Mouse (Mus musculus): ENCODE results near the gene Fgb.
A peak's percentile ranks its signal among the peaks of the same experiment; 100 is the strongest.

Fgb gene

DNA sequence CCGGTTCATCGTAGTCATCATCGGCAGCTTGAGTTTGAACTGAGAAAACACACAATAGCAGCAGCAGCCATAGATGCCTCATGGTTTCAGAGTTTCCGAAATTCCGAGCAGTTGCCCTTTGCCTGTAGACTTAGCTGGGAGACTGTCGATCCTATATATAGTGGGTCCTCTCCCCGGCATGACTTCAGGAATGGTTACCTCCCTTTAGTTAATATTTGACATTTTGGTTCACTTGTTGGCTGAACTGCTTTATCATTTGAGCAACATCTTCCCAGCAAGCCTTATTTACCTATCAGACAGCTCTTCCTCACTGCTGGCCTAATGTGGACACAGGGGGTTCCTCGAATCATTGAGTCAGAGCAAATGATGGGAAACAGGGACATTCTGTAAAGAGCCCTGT, at the start of gene Fgb:
Gene Fgb, minus strand, starts transcription at position 184 of the 400 bp plus-strand sequence.
- no peak for DNase-seq

DNA sequence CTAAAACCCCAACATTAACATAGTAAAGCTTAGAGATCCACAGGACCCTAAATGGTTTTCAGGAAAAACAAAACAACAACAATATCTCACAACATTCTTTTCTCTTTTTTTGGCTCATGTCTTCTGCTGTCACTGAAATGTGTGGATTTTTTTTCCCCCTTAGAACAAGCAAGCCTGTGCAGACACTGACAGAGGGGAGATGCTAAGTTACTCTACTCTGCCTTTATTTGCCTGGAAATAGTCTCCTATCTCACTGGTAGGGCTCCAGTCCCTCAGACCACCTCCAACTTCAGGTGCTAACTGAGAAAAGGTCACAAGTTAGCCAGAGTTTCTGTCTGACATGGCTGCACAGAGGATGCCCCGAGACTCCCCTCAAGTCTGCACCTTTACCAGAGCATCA, 49.5 kb upstream of the Fgb start:
- no peak for DNase-seq

DNA sequence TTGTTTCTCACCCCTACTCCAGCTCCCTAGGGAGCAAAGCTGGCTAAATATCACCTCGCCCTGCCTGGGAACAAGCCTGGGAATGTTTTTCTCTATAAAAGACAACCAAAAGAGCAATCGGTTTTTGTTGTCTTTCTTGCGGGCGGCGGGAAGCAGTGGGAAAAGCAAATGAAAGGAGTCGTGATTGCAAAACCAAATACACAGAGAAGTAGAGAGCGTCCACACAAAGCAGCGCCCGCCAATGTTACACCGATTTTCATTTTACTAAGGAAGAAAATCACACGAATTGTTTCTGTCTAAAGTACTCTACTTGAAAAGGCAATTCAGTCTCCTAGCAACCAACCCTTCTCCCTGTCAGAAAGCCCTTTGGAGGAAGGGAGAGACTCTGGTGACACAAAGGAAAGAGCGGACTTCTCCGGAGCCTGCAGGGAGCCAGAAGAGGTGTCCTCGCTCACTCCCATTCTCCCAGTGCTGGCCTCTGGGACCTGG, 48.9 kb upstream of the Fgb start:
- no peak for DNase-seq

DNA sequence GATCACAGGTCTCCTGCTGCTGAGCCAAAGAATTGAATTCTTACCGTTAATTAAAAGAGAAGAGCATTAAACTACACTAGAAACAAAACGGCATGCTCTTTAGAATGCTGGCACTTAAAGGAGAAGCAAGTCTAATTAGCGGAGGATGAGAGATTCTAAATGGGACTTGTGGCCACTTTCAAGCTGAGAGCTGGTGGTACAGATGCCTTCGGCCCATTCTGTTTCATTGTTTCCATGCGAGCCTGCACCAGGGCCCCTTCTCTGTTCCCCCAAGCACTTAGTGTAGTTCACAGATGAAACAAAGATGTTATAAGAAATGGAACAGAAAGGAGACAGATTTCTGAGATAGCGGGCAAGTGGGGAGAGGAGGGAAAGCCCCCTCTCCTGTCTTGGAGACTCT, 47.9 kb upstream of the Fgb start:
- no peak for DNase-seq

DNA sequence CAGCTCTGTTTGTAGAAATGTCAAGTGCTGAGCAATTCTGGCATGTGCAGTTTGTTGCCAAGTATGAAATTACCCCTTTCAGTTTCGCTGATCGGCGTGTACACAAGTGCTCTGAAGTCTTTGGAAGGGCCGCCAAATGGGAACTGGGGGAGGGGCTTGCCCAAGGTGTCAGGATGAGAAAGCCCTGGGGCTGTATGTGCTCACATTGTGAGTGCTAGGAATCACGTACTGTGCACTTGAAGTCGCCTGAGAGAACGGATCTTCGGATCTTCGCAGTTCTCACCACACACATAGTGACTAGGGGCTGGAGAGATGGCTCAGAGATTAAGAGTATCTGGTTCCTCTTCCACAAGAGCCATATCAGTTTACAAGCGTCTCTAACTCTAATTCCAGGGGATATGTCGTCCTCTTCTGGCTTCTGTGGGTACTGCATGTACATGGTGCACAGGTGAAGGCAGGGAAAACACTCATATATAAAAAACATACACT, 30.9 kb upstream of the Fgb start:
- DNase-seq, result peak; percentile 42 to 75

DNA sequence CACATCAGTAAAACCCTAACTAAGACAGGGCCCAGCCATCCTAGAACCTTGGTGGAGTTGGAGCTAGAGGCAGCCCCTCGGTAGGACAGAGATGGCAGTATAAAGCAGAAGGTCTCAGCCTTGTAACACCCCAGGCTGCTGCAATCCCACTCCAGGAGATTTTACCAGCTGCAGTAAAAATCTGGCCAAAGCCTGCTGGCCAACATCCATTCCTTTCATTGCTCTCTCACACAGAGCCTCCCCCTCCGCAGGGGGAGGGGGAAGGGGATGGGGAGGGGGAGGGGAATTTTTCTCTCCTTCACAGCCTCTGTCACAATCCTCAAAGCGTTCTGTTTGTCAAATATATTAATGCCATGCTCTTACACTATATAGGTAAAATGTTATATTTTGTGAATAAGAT, 26.9 kb upstream of the Fgb start:
- DNase-seq, result no peak

DNA sequence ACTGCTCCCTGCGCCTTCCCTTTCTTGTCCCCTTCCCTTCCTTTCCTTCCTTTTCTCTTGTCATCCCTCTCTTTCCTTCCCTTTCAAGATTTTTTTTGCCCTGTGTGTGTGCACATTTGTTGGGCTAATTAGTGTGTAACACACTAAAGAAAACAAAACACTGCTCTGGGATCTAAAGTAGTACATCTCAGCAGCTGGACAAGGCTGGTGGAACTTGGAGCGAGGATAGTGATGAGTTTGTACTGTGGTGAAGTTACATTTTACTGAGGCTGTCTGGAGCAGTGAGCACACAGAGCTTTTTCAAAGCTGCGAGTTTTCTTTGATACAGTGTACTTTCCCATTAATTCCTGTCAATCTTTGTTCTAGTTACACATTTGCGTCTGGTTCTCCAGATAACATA, 20.6 kb upstream of the Fgb start:
- DNase-seq, result no peak

DNA sequence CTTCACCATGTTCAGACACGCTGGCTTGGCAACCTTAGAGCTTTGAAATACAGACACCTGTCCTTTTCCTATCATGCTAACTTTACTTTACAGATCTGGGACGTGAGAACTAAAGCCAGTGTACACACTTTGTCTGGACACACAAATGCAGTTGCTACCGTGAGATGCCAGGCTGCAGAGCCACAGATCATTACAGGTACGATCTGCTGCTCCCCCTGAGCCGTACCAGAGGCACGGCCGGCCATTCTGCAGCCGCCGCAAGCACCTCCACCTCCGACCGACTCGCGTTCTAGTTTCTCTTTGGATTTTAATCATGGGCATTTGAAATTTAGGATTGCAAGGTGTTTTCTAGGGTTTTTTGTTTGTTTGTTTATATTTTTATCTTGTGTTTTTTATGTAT, 19.2 kb upstream of the Fgb start:
- no peak for DNase-seq

DNA sequence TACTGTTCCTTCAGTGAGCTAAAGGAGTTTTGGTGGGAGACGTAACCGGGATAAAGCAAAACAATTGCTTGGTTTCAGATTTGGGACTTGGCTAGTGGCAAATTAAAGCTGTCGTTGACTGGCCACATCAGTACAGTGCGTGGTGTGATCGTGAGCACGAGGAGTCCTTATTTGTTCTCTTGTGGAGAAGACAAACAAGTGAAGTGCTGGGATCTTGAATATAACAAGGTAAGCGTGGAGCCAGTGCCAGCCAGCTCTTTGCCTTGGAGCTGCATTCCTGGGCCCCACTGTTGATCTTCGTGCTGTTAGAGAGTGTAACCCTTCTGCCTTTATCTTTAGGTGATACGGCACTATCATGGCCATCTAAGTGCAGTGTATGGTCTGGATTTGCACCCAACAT, 18.3 kb upstream of the Fgb start:
- DNase-seq, result no peak

DNA sequence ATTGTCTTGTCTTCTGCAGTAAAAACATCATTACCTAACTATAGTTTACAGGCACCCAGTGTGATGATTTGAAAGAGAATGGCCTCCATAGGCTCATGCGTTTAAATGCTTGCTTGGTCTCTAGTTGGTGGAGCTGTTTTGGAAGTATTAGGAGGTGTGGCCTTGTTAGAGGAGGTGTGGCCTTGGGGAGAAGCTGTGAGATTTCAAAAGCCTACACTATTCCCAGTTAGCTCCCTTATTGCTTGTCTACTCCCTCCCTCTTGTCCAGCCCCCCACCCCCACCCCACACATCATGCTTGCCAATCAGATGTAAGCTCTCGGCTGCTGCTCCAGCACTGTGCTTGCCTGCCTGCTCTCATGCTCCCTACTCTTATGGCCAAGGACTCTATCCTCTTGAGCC, 7.4 kb upstream of the Fgb start:
- DNase-seq, result no peak

DNA sequence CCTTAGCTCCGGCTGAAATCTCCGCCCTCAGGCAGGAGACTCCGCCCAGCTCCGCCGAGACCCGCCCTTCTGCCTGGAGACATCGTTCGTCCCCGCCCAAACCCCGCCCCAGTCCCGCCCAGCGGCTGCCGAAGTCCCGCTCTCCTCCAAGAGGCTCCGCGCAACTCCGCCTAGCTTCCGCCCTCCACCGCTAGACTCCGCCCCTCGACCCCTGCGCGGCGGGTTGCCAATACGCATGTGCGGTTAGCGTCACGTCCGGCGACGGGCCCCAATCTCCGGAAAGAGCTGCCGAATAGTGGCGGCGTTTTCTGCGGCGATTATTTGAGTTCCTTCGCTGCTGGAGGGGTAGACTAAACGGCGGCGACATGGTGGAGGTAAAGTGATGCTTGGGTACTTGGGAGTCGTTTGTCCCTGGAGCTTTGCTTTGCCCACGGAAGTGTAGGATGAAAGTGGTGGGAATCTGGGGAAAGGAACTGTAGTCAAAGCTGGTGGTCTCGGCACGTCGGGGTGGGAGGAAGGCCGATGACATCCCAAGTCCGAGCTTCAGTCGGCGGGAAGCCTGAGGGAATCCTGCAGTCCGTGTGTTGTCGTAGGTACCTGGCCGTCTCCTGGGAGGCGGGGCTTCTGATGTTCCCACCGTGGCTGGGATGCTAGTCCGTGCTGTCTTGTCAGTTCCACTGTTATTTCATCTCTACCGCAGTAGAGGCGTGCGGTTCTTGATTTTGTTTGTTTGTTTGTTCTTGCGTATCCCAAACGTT, 5.8 kb upstream of the Fgb start, which contains the start of gene Plrg1:
Gene Plrg1, plus strand, starts transcription at position 242 of the 758 bp plus-strand sequence.
- DNase-seq, result peak; percentile 99 to 100

DNA sequence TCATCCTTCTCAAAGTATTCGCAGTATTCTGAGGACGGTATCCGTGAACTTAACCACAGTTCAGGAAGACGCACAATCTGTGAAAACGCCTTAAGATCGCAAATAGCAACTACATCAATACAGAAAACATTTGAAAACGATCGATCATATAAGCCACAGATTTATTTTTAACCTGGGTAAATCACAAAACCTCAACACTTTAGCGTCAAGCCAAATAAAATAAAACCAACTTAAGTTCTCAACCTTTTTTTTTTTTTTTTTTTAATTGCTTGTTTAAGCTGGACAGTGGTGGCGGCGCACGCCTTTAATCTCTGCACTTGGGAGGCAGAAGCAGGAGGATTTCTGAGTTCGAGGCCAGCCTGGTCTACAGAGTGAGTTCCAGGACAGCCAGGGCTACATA, 5.1 kb upstream of the Fgb start:
- no peak for DNase-seq

DNA sequence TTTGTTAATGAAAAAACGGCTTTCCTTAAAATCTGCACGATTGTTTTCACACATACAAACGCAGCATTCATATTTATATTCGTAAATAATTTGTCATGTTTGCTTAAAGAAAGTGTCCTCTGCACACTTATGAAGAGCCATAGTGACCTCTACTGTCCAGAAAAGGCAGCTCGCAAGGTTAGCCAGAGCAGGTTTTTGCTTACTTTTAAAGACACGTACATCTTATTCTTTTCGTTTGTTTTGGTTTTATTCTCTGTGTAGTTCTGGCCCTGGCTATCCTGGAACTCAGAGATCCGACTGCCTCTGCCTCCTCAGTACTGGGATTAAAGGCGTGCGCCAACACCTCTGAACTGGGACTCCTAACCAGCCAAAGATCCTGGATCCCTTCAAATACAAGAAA, 4.1 kb upstream of the Fgb start:
- peak; percentile 30 to 56 for DNase-seq

DNA sequence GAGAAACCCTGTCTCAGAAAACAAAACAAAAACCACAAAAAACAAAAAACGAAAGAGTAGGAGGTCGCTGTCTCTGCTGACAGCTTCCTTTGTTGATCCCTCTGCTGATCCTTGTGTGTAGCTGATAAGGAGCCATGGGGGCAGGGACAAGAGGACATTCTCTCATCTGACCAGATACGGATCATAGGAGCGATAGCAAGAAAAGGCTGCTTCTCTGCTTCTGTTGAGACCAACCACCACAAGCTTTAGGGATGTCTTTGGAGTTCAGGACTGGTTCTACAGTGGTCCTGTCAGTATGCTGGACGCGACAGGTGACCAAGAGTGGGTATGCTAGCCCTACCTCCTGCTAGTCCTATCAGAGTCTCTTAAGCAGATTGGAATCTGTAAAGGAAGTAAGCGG, 3.5 kb upstream of the Fgb start:
- peak in 1 of 2 experiments; percentile 10 for DNase-seq

DNA sequence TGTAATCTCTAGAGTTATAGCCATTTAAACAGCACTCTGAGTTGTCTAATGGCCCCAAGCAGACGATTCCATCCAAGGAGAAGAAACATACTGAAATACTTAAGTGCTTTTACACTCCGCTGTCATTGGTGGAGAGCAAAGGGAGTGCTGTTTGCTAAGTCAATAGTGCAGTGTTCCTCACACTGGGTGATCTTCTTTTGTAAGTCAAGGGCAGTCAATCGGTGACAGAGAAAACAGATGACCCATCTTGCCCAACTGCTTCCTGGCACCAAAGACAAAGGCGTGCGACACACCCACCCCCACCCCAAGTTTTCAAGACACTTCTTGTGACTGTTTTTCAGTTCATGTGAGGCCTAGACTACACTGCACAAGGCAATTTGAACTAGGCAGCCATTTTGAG, 2.4 kb upstream of the Fgb start:
- no peak for DNase-seq

DNA sequence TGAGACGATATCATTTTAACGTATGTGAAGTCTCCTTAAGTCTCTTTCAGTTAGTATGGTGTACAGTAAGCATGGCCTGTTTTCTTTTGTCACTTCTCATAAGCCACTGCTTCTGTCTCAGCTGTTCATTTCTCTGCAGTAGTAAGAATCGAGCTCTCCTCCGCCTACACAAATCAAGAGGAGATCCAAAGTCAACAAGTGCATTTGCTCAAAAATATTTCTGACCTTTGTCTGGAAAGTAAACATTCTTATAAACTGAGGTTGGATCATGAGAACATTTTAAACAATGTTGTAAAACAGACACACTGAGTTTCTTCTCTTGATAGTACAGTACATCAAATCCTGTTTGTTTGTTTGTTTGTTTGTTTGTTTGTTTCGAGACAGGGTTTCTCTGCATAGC, 998 bp upstream of the Fgb start:
- DNase-seq, result no peak

DNA sequence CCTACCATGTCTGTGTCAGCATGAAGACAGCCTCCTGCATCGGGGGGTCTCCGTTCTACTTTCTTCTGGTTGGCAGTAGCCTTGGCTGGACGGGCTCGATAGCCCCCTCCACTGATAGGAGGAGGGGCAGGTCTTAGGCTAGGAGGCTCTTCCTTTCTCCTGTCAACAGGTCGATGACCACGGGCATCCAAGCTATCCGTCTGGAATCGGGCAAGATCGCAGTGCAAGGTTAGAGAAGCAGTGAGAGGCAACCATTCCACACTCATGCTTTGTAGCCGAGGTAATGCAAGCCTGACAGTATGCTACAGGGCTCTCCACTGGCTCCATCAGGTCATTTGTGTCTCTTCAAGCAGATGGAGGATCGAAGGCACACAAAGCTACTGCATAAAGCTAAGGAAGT, 3.0 kb downstream of the Fgb start:
- DNase-seq, result no peak

DNA sequence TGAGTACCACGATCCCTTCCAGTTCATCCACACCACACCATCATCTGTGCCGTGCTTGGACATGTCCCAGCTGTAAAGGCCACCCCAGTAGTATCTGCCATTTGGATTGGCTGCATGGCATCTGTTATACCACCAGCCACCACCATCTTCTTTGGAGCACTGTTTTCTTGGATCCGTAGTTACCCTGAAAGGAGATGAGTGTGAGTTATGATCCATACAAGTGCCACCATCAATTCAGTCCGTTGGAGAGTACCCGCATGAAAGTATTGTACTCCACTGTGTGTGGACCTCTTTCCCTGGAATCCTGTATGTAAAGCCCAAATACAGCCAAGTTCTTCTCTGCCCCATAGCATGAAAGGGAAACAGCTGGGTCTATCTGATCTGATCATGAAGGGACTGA, 7.2 kb downstream of the Fgb start:
- DNase-seq, result no peak

DNA sequence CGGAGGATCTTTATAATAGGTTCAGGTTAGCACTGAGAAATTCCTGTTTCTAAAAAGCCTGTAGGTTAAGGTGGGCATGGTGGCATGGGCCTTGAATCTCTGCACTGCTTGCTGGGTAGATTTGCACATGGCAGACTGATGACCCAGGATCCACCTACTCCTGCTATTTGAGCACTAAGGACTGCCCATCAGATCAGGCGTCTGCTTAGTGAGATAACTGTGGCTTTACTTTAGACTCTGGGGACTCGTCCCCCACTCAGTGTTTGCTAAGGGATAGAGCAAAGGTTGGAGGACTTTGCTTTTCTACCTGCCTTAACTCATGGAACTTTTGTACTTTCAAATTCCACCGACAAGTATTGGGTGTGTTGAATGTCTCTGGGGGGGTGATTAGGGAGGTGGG, 10.0 kb downstream of the Fgb start:
- no peak for DNase-seq

DNA sequence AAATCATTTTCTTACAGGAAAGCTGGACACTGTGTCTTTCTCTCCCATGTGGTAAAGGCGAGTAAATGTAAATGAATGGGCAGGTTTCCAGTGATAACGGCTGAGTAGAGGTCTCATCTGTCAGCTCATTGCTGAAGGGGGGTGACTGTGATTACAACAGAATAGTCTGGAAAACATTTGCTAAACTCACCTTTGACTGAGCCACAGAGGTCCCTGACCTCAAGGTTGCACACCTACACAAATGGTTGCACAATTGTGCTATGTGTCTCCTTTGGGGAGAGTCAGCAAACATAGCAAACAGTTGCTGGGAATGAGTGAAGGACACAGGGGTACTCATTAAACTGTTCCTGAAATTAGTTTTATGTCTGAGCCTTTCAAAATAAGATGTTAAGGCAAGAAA, 10.8 kb downstream of the Fgb start:
- DNase-seq, result no peak

DNA sequence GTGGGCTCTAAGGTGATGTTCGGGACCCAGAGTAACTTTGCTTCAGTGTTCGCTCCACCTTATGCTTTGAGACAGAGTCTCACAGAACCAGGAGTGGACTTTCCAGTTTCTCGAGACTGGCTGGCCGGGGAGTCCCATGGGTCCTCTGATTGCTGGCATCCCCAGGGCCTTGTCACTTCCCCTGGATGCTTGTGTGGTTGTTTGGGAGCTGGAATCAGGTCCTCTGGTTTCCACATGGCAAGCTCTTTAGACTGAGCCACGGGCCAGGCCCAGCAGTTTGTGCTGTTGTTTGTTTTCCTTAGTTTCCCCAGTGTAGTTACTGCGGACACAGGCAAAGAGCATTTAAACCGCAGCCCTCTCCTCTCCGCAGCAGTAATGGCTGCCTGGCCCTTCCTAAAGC, 15.9 kb downstream of the Fgb start:
- no peak for DNase-seq

DNA sequence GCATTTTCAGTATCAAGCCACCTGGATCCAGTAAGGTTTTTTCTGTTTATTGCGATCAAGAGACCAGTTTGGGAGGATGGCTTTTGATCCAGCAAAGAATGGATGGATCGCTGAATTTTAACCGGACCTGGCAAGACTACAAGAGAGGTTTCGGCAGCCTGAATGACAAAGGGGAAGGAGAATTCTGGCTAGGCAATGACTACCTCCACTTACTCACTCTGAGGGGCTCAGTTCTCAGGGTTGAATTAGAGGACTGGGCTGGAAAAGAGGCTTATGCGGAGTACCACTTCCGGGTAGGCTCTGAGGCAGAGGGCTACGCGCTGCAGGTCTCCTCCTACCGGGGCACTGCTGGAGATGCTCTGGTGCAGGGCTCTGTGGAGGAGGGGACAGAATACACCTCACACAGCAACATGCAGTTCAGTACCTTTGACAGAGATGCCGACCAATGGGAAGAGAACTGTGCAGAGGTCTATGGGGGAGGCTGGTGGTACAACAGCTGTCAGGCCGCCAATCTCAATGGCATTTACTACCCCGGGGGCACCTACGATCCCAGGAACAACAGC, 16.8 kb downstream of the Fgb start:
- no peak for DNase-seq

DNA sequence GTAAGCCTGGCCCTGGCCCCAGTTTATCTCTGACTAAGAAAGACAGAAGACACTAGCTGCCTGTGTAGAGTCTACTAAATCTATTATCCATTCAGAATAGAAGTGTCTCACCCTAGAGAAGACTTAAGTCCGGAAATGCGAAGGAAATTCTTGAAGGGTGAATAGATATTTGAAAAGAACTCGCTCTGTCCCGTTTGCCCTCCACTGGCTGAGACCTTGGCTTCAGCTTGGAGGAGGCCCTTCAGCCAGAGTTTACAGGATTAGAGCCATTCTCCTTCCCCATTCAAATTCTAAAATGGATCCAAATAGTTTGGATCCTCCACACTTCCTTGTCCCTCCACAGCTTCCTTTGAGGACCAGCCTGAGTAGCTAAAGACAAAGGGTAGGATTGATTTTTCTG, 19.3 kb downstream of the Fgb start:
- DNase-seq, result no peak

DNA sequence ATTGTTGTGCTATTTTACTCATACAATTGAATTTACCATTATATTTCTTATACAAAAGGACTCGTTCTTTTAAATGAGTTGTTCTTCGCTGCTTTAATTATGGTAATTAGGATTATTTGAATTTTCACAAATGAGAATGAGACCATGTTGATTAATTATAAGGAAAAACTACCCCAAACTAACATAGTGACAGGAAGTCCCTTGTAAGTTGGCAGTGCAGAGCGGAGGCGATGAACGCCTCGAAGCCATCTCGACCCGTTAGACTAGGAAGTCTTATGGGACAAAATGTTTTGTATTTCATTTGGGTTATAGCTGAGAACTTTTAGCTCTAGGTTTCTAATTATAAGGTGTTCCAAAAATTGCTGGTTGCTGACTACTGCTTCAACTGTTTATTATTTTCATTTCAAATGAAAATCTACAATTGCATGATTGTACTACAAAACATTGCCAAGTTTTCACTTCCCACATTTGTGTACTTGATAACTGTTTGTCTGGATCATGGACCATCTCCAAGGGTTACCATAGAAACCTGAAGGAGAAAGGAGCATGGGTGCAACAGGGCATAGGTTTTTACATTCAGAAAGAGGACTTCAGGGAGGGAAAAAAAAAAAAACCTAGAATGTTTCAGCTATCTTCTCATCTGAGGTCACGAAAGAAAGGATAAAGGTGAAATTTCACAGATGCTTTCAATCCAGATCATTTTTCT, 22.0 kb downstream of the Fgb start:
- no peak for DNase-seq
